Mouse (Mus musculus): ENCODE results near the gene Cd300lf.

DNA sequence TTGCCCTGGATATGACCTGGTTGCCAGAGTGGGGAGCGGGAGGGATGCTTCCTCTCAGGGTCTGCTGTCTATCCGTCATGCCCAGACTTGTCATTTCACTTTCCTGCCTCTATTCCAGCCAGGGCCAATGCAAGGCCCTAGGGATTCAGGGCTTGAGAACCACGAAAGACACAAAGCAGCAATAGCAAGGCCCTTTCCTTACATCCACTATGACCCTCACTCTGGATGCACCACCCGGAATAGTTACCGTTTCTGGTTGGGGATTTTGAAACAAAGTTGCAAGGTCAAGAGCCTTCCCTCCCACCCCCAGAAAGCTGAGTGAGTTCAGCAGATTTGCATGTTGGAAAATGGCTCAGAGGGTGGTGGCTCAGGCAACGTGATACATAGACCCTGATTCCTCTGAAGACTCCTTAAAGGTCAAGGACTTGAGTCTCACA lies 32.2 kb downstream of the Cd300lf start:
- no peak for TF ChIP-seq CTCF (IDR thresholded peaks at IDR 0.05; ENCODE audit: extremely low read depth, insufficient read length, insufficient replicate concordance, low read depth, low read length)
- no peak for TF ChIP-seq POLR2A (IDR thresholded peaks at IDR 0.05; ENCODE audit: low read depth, low read length)

Data from small intestine, adult 2 months (tissue).